Mouse (Mus musculus): ENCODE data around the gene Ell. TPM values are rescaled to one million over a fixed set of nuclear protein-coding genes. Genes with fewer than 3 reads are reported as not detected.
"Not testable (repeated sequence)": the region's sequence is repeated elsewhere in the genome, so short reads cannot be mapped to it uniquely, and the experiment has no call there.

Gene Ell
- total RNA-seq, 2 experiments from 2014 or later = 18.7 TPM

GRCm38 (mm10) chr8:70506328-70507026 is 32.8 kb upstream of the Ell start, which contains the start of gene Rex1bd:
Rex1bd (minus strand) TSS chr8:70506752.
- DNase-seq (ENCODE audit: low spot score in 2 of 2) = peak; percentile 94 to 96

GRCm38 (mm10) chr8:70507027-70507393 is 32.2 kb upstream of the Ell start:
- no peak for DNase-seq (ENCODE audit: low spot score in 2 of 2)

- DNase-seq (ENCODE audit: low spot score in 2 of 2) = no peak
Observed at GRCm38 (mm10) chr8:70509281-70509952, 29.8 kb upstream of the Ell start.

- peak; percentile 97 to 99 for DNase-seq (ENCODE audit: low spot score in 2 of 2)
Observed at GRCm38 (mm10) chr8:70510228-70510915, 28.9 kb upstream of the Ell start, which contains the start of gene Uba52. Uba52 (minus strand) TSS chr8:70510801.

- DNase-seq (ENCODE audit: low spot score in 2 of 2) = not testable (repeated sequence)
Observed at GRCm38 (mm10) chr8:70511174-70511573, 28.1 kb upstream of the Ell start.

GRCm38 (mm10) chr8:70511770-70512169 is 27.5 kb upstream of the Ell start:
- no peak for DNase-seq (ENCODE audit: low spot score in 2 of 2)

GRCm38 (mm10) chr8:70512253-70512903 is 26.9 kb upstream of the Ell start:
- no peak for DNase-seq (ENCODE audit: low spot score in 2 of 2)

GRCm38 (mm10) chr8:70513441-70513840 is 25.8 kb upstream of the Ell start:
- DNase-seq (ENCODE audit: low spot score in 2 of 2) = no peak

GRCm38 (mm10) chr8:70517940-70518643 is 21.2 kb upstream of the Ell start:
- no peak for DNase-seq (ENCODE audit: low spot score in 2 of 2)

GRCm38 (mm10) chr8:70519043-70519442 is 20.2 kb upstream of the Ell start:
- DNase-seq (ENCODE audit: low spot score in 2 of 2) = no peak

- DNase-seq (ENCODE audit: low spot score in 2 of 2) = no peak
Observed at GRCm38 (mm10) chr8:70519606-70520005, 19.7 kb upstream of the Ell start.

- peak; percentile 94 to 97 for DNase-seq (ENCODE audit: low spot score in 2 of 2)
Observed at GRCm38 (mm10) chr8:70522592-70523403, 16.5 kb upstream of the Ell start.

- no peak for DNase-seq (ENCODE audit: low spot score in 2 of 2)
Observed at GRCm38 (mm10) chr8:70527111-70527511, 12.1 kb upstream of the Ell start.

GRCm38 (mm10) chr8:70527512-70528181 is 11.6 kb upstream of the Ell start, which contains the start of the genes Fkbp8 and Kxd1:
Fkbp8 (plus strand) TSS chr8:70527724.
Kxd1 (minus strand) TSS chr8:70527956.
- DNase-seq (ENCODE audit: low spot score in 2 of 2) = peak; percentile 99 to 100

GRCm38 (mm10) chr8:70528182-70528797 is 11.0 kb upstream of the Ell start:
- DNase-seq (ENCODE audit: low spot score in 2 of 2) = no peak

- DNase-seq (ENCODE audit: low spot score in 2 of 2) = no peak
Observed at GRCm38 (mm10) chr8:70529299-70529698, 10.0 kb upstream of the Ell start.

GRCm38 (mm10) chr8:70529741-70530161 is 9.5 kb upstream of the Ell start:
- DNase-seq (ENCODE audit: low spot score in 2 of 2) = no peak

GRCm38 (mm10) chr8:70530314-70530713 is 8.9 kb upstream of the Ell start:
- DNase-seq (ENCODE audit: low spot score in 2 of 2) = no peak

- DNase-seq (ENCODE audit: low spot score in 2 of 2) = no peak
Observed at GRCm38 (mm10) chr8:70534281-70534680, 5.0 kb upstream of the Ell start.

Data from layer of hippocampus, postnatal 14 days (tissue).